Mouse (Mus musculus) G1E-ER4 (cell line): Measurements from ENCODE around the gene Grk6. TPM values are rescaled to one million over a fixed set of nuclear protein-coding genes. Genes with fewer than 3 reads are reported as not detected.

Experiments
- GATA1 ChIP-seq: IDR thresholded peaks from one replicate; pipeline ENCODE4 v1.8.0; 2012; ENCODE audit warnings: low read length, inconsistent platforms
- polyA plus RNA-seq: library from polyadenylated mRNA; stranded (reverse); fragments of >175 nt; gene quantifications from 2 replicates; pipeline ENCODE4 v1.2.3, GENCODE M21; 2012

The Grk6 gene
- polyA plus RNA-seq, 1 experiment, result 82.8 TPM

DNA sequence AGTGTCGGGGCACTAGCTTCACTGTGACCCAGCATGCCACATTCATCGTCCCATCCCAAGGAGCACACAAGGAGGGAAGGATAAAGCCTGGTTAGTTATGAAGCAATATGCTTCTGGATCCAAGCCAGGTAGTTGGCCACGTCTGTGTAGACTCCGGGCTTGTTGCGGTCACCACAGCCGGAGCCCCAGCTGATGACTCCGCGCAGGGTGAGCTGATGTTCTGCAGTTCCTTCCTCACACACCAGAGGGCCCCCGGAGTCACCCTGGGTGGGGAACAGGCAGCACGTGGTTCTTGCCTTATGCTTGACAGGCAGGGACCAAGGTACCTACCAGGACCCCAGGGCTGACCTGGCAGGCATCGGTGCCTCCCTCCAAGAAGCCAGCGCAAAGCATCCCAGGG lies 26.9 kb upstream of the Grk6 start:
- TF ChIP-seq GATA1, result no peak

DNA sequence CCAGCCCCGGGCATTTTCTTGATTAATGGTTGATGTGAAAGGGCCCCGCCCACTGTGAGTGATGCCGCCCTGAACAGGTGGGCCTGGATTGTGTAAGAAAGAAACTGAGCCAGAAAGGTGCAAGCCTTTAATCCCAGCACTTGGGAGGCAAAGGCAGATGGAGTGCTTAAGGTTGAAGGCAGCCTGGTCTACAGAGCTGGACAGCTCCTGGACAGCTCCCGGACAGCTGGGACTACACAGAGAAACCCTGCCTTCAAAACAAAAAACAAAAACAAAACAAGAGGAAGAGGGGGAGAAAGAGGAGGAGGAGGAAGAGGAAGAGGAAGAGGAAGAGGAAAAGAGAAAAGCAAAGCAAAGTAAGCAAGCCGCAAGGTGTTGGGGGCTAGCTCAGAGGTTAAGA lies 25.7 kb upstream of the Grk6 start:
- TF ChIP-seq GATA1, result no peak

DNA sequence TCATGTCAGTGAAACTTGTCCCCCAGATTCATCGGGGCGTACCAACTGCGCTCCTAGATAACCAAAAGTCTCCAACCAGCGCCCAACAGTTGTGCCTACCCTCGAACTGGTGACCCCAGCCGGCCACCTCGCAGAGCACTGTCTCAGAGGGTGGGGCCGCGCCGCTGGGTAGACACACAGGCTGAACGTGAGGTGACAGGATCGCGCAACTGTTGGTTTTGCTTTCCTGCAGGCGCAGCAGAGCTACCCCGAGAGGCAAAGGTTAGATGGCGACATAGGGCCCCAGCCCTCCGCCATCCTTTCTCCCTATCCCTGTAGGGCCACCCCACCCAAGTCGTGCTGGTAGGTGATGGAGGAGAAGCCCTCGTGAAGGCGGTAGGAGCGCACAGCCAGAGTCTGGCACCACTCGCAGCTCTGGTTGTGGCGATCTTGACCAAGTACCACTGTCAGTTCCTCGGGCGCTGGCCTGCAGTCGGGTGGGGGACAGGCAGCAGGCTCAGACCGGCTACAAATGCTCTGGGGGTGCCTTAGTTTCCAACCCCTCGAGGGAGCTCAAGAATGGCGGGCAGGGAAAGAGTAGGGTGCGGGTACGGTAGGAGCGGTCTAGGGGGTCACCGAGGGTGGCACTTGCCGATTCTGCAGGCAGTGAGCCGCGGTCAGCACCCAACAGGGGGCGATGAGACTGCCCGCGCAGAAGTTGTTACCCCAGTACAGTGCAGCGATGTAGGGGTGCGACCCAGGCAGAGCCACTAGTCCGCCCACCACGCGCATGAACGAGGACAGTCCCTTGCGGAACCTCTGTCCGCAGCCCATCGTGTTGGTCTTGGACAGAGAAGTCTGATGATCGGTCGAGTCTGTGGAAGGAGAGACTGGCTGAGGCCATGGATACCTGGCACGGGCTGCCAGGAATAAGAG lies 24.6 kb upstream of the Grk6 start:
- no peak for TF ChIP-seq GATA1

DNA sequence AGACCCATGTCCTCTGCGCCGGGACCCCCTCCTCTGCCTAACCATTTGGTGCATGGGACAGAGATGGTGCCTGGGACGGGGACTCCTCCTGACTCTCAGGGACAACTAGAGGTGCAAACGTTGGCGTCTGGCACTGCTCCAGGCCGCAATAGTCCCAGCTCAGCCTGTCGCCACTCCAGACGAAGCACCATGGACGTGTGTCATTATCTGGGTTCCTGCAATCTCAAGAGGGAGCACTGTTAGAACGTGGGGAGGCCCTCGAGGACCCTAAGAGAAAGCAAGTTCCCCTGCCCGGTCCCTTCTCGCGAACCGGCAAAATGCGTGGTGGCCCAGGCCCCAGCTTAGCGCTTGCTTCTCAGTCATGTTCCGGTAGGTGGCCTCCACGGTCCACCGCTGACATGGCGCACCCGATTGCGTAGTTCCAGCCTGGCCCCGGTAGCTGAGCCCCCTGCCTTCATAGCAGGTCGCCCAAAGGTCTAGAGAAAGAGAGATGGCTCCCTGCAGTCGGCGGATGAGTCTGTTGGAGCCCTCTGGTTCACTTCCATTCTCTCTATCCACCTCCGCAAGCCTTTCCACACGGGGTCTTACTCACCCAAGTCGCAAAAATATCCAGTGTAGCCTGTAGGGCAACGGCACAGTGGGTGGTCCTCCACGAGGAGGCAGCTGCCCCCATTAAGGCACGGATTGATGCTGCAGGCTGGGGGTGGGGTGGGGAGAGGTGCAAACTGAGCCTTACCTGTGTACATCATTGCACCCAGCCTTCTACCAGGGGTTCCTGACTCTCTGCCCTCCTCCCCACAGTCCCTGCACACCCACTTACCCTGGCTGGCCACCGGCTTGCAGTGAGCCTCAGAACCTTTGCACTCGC lies 23.7 kb upstream of the Grk6 start:
- TF ChIP-seq GATA1, result no peak

DNA sequence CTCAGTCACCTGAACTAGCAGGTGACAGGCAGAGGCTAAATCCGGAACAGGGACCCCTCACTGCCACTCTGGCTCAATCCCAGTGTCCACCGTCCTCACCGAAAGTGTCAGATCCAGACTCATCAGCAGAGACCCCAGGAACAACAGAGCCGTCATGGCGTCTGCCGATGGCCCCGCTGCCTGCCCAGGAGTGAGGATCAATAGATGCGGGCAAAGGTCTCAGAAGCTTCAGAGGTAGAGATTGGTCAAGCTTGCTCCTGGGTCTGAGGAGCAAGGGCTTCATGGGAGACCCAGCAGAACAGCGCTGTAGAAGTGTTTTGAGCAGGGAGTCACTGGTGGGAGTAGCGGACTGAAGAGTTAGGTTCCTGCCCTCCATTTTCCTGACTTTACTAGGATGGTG lies 18.3 kb upstream of the Grk6 start, which contains the start of gene F12:
F12 (minus strand) TSS at position 181 of the 400 bp plus-strand sequence.
- TF ChIP-seq GATA1, result no peak

DNA sequence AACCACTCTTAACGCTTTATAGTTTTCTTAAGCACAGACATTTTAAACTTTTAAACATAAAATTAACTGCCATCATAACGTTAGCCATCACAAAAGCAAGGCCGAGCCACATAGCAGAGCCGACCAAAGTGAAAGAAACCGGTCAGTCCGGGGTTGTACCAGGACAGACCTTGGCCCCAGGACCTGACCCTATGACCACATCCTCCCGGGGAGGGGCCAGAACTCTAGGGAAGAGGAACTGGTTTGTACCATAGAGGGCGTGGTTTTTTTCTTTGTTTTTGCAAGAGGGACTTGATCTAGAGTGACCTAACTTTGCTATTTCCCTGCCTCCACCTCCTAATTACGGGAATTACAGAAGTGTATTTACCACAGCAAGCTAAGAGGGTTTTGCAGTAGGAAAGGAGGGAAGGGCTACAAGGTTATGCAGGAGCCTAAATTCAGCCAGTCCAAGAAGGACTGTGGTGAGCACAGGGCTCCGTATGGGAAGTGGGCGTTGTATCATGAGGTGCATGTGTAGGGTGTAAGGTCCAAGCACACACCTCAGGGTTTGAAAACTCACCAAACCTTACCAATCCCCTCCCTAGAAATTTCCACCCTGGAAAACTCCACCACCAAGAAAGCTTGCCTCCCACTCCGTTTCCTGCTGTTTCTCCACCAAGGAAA lies 15.5 kb upstream of the Grk6 start:
- TF ChIP-seq GATA1, result no peak

DNA sequence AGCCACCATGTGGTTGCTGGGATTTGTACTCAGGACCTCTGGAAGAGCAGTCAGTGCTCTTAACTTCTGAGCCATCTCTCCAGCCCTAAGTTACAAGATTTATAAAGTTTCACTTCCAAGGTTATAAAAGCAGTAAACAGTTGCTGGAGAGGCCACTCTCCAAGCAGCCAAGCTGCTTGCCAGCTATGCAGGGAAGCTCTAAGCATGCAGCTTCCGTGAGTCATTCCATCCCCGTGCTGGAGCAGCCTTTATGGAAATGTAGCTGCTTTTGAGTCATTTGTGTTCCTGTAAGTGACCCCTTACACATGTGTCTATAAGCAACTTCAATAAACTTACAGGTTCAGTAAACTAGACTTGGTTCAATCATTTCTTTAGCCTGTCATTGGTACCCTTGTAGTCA lies 14.3 kb upstream of the Grk6 start:
- TF ChIP-seq GATA1, result no peak

DNA sequence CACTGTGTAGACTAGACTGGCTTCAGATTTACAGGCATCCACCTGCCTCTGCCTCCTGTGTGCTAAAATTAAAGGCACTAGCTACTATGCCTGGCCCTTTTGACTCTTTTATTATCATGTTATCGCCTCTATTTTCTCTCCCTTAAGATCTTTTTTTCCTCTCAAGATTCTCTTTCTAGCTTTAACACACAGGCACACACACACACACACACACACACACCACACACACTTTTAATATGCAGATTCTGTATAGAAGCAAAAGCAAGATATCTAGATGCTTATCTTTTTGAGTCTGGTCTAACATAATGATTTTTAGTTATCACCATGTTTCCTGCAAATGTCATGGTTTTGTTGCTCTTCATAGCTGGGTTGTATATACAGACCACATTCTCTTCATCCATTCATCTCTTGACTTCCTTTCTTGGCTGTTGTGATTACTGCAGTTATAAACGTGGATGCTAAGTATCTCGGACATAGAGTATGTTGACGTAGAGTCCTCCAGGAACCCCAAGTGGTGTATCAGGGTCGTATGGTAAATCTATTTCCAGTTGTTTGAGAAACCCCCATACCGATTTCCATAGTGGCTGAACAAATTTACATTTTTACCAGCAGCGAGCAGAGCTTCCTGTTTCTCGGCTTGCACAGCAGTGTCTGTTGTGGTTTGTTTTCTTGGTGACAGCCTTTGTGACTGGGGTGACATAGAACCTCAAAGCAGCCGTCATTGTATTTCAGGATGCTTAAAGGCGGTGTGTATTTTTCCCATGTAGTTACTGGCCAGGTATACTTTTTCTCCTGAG lies 12.8 kb upstream of the Grk6 start:
- no peak for TF ChIP-seq GATA1

DNA sequence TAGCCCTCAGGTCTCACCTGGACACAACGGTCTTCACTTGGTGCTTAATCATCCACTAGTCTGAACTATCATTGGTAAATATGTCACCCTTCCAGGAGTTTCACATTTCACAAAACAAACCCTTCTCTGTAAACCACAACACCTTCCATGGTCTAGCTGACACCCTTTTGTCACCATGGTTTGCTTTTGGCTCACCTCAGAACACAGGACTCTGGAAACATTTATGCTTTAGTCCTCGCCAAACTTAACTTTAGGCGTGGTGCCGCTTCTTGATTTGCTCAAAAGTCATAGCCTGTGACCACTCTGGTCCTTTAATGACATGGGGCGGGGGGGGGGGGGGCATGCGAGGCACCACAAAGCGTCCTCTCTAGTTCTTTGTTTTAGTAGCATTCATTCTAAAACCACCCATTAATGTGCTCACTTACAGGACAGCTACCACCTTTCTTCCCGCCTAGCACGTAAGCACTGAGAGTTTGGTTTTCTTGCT lies 1.0 kb upstream of the Grk6 start:
- no peak for TF ChIP-seq GATA1

DNA sequence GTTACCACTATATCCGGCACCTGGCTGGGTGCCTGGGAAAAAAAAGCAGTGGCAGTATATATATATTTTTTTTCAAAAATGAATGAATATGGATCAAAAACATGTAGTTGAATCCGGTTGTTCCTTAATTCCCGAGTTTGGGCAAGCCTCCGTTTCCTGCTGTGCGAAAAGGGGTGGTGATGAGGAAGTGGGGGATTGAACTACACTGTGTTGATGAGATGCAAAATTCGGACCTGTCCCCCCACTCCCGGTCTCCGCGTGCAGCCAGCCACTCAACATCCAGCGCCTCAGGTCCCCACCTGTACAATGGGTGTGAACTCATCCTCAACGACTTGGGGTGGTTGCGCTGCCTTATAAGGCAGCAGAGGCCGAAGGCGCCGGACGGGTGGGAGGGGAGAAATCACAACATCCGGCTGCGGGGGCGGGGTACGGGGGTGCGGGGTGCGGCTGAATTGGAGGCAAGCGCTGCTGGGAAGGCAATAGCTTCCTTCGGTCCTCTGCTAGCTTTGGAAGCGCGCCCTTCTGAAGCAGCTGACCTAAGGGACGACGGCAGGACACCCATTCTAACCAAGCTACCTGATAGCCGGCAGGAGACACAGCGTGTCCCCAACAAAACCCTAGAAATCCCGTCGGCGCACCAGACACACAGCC lies 461 bp upstream of the Grk6 start:
- no peak for TF ChIP-seq GATA1

DNA sequence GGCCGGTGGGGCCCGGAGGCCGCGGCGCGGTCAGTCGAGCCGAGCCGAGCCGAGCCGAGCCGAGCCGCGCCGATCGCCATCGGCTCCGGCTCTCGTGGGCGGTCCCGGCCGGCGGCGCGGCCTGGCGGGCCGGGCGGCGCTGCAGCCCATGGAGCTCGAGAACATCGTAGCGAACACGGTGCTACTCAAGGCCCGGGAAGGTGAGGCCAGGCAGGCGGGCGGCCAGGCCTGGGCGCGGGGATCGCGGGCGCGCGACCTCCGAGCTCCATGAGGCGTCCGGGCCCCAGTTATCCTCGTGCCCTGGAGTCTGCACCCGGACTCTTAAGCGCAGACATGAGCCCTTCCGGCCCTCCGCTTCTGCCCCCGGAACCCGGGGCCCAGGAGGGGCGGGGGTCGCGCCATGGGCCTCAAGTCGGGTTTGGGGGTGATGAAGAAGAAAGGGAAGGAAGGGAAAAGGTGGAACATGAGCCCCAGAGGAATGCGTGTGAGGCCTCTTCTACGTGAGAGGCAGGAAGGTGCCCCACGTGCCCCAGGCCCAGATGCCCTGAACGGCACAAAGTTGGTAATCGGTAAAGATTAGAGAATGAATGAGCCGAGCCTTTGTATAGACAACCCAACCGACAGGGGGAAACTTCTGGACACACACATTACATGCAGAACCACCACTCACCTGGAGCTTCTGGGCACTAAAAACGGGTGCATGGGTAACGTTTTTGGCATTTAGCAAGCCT lies 654 bp downstream of the Grk6 start:
- TF ChIP-seq GATA1, result no peak

DNA sequence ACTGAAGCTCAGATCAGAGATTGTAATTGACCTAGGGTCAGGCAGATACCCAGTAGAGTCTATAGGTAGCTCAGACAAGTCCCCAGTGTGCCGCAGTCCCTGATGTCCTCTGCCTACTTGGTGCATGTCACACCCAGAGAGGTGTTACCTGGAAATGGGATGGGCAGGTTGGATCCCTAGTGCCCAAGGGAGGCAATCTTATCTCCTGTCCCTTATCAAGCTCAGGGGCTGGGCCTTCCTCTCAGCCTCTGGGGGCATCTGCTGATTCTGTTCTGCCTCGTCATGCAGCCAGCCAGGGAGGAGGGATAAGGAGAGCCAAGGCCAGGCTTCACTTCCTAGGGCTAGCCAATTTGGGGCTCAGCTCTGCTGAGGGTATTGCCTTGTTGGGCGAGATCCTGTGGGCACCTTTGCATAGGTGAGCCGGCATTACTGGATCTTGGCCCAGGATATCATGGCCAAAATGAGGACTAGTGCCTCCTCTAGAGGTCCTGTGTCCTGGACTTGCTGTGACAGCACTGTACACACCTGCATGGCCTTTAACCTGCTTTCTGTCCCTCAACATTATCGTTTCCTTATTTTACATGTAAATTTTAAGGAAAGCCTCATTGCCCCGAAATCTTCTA lies 1.7 kb downstream of the Grk6 start:
- peak; percentile 88 for TF ChIP-seq GATA1

DNA sequence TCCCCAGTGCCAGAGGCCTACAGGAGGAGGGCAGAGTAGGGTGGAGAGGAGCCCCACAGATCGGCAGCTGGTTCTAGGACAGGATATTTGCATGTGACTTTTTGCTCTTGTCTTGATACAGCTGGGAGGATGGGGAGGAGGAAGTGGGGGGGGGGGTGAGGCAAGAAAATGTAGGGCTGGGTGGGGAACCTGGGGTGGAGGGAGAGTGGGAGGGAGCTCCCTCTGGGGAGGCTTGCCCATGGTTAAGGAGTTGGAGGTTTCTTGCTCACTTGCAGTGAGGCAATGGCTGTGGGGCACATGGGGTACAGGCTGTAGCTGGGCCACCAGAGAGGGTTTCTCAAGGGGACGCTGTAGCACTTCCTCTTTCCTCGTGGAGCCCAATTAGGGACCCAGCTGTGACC lies 2.7 kb downstream of the Grk6 start:
- no peak for TF ChIP-seq GATA1
